In the genomic region with DNA sequence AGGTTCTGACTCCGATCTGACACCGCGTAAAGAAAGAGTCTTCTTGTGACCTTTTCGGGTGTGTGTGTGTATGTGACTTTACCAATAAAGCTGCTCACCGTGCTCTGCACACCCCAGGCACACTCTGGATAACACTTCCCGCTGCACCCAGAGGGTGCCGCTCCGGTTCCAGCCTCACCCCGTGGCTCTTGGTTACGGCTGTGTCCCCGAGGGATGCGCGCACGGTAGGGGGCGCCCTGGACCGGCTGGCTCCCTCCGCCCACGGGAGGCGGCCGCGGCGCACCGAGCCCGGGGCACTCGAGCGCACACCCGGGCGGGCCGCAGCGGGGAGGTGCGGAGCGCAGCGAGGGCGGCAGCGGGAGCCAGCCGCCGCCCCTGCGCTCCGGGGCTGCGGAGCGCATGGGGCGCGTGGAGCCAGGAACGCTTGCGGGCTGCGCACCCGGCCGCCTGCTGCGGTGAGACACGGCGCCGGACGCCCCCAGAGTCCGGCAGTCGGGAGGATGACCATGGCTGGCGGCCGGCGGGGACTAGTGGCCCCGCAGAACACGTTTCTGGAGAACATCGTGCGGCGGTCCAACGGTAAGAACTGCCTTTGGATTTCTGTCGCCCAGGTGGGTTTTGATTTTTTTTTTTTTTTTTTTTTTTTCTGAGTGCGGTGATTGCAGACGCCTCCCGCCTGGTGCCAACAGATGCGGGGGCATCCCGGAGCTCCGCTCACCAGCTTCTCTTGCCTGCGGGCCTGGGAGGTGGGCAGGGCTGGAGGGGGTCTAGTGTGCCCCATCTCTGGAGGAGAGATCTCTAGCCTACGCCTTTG, we compare ENCODE assay signal across 8 mouse cellular contexts. TPM values are rescaled to one million over a fixed set of nuclear protein-coding genes. Genes with fewer than 3 reads are reported as not detected.
DNase-seq lines count a peak whose midpoint lies in the region; ATAC-seq and TF ChIP-seq lines count a peak whose summit lies in the region.

A gene (plus strand): TSS at position 267 of the 814 bp plus-strand sequence.

- ATAC-seq in forebrain, embryonic 13.5 days, result peak; percentile 95
- ATAC-seq in heart, postnatal 0 days (ENCODE audit: insufficient read depth, low read depth), result peak; percentile 91
- peak; percentile 48; the same call in 1 of the 2 replicates for ATAC-seq in liver, embryonic 14.5 days (ENCODE audit: insufficient read depth)
- peak; percentile 90 for ATAC-seq in neural tube, embryonic 12.5 days (ENCODE audit: low FRiP score, low read depth)
- ATAC-seq in stomach, postnatal 0 days (ENCODE audit: low FRiP score, low TSS enrichment), result peak; percentile 96

- peak within 1 kb of the TSS; percentile 87 for H3K4me2 ChIP-seq in forebrain, embryonic 13.5 days
- H3K4me2 ChIP-seq in heart, postnatal 0 days (ENCODE audit: low read depth, low read length), result peak within 1 kb of the TSS; percentile 79
- peak within 1 kb of the TSS; percentile 44 for H3K4me2 ChIP-seq in liver, embryonic 14.5 days (ENCODE audit: low read depth)
- peak within 1 kb of the TSS; percentile 90 for H3K4me2 ChIP-seq in neural tube, embryonic 12.5 days (replicated peaks)
- peak within 1 kb of the TSS; percentile 75 for H3K4me2 ChIP-seq in stomach, postnatal 0 days (replicated peaks; ENCODE audit: low read depth)

- H3K4me3 ChIP-seq in C2C12 (ENCODE audit: insufficient read depth, poor library complexity, severe bottlenecking), result no peak within 1 kb of the TSS
- H3K4me3 ChIP-seq in forebrain, embryonic 13.5 days, result peak within 1 kb of the TSS; percentile 52
- H3K4me3 ChIP-seq in heart, postnatal 0 days (ENCODE audit: low read depth, low read length), result peak within 1 kb of the TSS; percentile 47
- H3K4me3 ChIP-seq in liver, embryonic 14.5 days (ENCODE audit: insufficient read depth in 1 of 2, low read depth in 2 of 2, low read length in 2 of 2), result peak within 1 kb of the TSS in 1 of 2 experiments; percentile 26; a peak in 2 of 4 replicates
- H3K4me3 ChIP-seq in neural tube, embryonic 12.5 days, result peak within 1 kb of the TSS; percentile 50
- H3K4me3 ChIP-seq in stomach, postnatal 0 days (ENCODE audit: low read depth, low read length), result peak within 1 kb of the TSS; percentile 49

- H3K27ac ChIP-seq in forebrain, embryonic 13.5 days, result no peak within 1 kb of the TSS
- no peak within 1 kb of the TSS for H3K27ac ChIP-seq in heart, postnatal 0 days (ENCODE audit: low read depth)
- H3K27ac ChIP-seq in liver, embryonic 14.5 days, result no peak within 1 kb of the TSS
- no peak within 1 kb of the TSS for H3K27ac ChIP-seq in neural tube, embryonic 12.5 days
- H3K27ac ChIP-seq in stomach, postnatal 0 days (replicated peaks), result no peak within 1 kb of the TSS

- no peak within 1 kb of the TSS for H3ac ChIP-seq in C2C12 (ENCODE audit: control insufficient read depth, insufficient read length, low read depth)

- DNase-seq in c-Kit-positive CD71-positive TER-119-negative erythroid progenitor cells, embryonic 14.5 days (ENCODE audit: low read depth), result peak; percentile 15
- DNase-seq in heart, postnatal 0 days (ENCODE audit: low spot score), result peak; percentile 60
- peak; percentile 96 for DNase-seq in kidney, postnatal 4 days
- peak; percentile 10 to 22 (median 17) for DNase-seq in liver, embryonic 14.5 days (ENCODE audit: low read depth in 3 of 3, low spot score in 3 of 3)
- DNase-seq in stomach, postnatal 0 days (ENCODE audit: low spot score), result peak; percentile 94

- no peaks in the 10 kb centered on the region for H3K9me3 ChIP-seq in forebrain, embryonic 13.5 days (replicated peaks)
- H3K9me3 ChIP-seq in heart, postnatal 0 days (replicated peaks; ENCODE audit: control insufficient read depth, low read length), result no peaks in the 10 kb centered on the region
- no peaks in the 10 kb centered on the region for H3K9me3 ChIP-seq in liver, embryonic 14.5 days (ENCODE audit: control insufficient read depth, low read length)
- no peaks in the 10 kb centered on the region for H3K9me3 ChIP-seq in neural tube, embryonic 12.5 days
- no peaks in the 10 kb centered on the region for H3K9me3 ChIP-seq in stomach, postnatal 0 days (ENCODE audit: control insufficient read depth, low read length)

- H3K79me3 ChIP-seq in C2C12 (ENCODE audit: low read depth), result no peaks in the 10 kb centered on the region

- no peaks in the 10 kb centered on the region for H3K36me3 ChIP-seq in C2C12 (ENCODE audit: control insufficient read depth, insufficient read depth)
- H3K36me3 ChIP-seq in forebrain, embryonic 13.5 days (ENCODE audit: poor library complexity, severe bottlenecking), result no peaks in the 10 kb centered on the region
- no peaks in the 10 kb centered on the region for H3K36me3 ChIP-seq in heart, postnatal 0 days (replicated peaks; ENCODE audit: control insufficient read depth, insufficient read depth, low read length)
- no peaks in the 10 kb centered on the region for H3K36me3 ChIP-seq in liver, embryonic 14.5 days (replicated peaks; ENCODE audit: control insufficient read depth, insufficient read depth, low read depth)
- H3K36me3 ChIP-seq in neural tube, embryonic 12.5 days, result no peaks in the 10 kb centered on the region
- no peaks in the 10 kb centered on the region for H3K36me3 ChIP-seq in stomach, postnatal 0 days (ENCODE audit: control insufficient read depth, insufficient read depth, low read length)

- no peaks in the 10 kb centered on the region for H3K79me2 ChIP-seq in C2C12 (ENCODE audit: control insufficient read depth, insufficient read depth)

- WGBS in forebrain, embryonic 13.5 days, result 1% methylated on average over 48 of the region's 73 CpGs
- 1% methylated on average over 71 of the region's 73 CpGs for WGBS in heart, postnatal 0 days
- WGBS in liver, embryonic 14.5 days (ENCODE audit: insufficient replicate concordance), result 2% methylated on average over 72 of the region's 73 CpGs
- under 1% methylated on average over 72 of the region's 73 CpGs for WGBS in neural tube, embryonic 12.5 days
- under 1% methylated on average over 72 of the region's 73 CpGs for WGBS in stomach, postnatal 0 days

- H3K9ac ChIP-seq in forebrain, embryonic 13.5 days, result peak within 1 kb of the TSS; percentile 62
- H3K9ac ChIP-seq in heart, postnatal 0 days (replicated peaks; ENCODE audit: low read depth, low read length), result no peak within 1 kb of the TSS; the same call in 1 of the 2 replicates
- H3K9ac ChIP-seq in liver, embryonic 14.5 days (replicated peaks), result no peak within 1 kb of the TSS
- peak within 1 kb of the TSS; percentile 60; the same call in 1 of the 2 replicates for H3K9ac ChIP-seq in neural tube, embryonic 12.5 days
- peak within 1 kb of the TSS; percentile 27; the same call in 1 of the 2 replicates for H3K9ac ChIP-seq in stomach, postnatal 0 days (ENCODE audit: low read length)

- H3K27me3 ChIP-seq in C2C12 (ENCODE audit: control insufficient read depth, insufficient read depth, insufficient read length), result peaks cover 17% of the 10 kb centered on the region
- H3K27me3 ChIP-seq in forebrain, embryonic 13.5 days, result peaks cover 38% of the 10 kb centered on the region
- peaks cover 46% of the 10 kb centered on the region for H3K27me3 ChIP-seq in heart, postnatal 0 days (ENCODE audit: control insufficient read depth, insufficient read depth, low read length)
- peaks cover 31% of the 10 kb centered on the region for H3K27me3 ChIP-seq in liver, embryonic 14.5 days (ENCODE audit: control insufficient read depth, insufficient read depth, low read length)
- peaks cover 20% of the 10 kb centered on the region for H3K27me3 ChIP-seq in neural tube, embryonic 12.5 days (replicated peaks)
- H3K27me3 ChIP-seq in stomach, postnatal 0 days (ENCODE audit: control insufficient read depth, insufficient read depth, low read length), result peaks cover 7% of the 10 kb centered on the region; the same call in 1 of the 2 replicates

- peaks cover 6% of the 10 kb centered on the region for H3K4me1 ChIP-seq in forebrain, embryonic 13.5 days
- H3K4me1 ChIP-seq in heart, postnatal 0 days (ENCODE audit: control insufficient read depth, insufficient read depth), result no peaks in the 10 kb centered on the region
- no peaks in the 10 kb centered on the region for H3K4me1 ChIP-seq in liver, embryonic 14.5 days (replicated peaks; ENCODE audit: control insufficient read depth in 2 of 2, insufficient read depth in 2 of 2, low read length in 1 of 2)
- peaks cover 8% of the 10 kb centered on the region; the same call in 1 of the 2 replicates for H3K4me1 ChIP-seq in neural tube, embryonic 12.5 days
- no peaks in the 10 kb centered on the region for H3K4me1 ChIP-seq in stomach, postnatal 0 days (replicated peaks; ENCODE audit: control insufficient read depth, insufficient read depth)

- TF ChIP-seq CTCF in C2C12 (IDR thresholded peaks at IDR 0.05; ENCODE audit: control insufficient read depth, insufficient read depth, insufficient read length), result peak; percentile 97
- peak; percentile 89 for TF ChIP-seq CTCF in heart, postnatal 0 days (IDR thresholded peaks at IDR 0.05; ENCODE audit: low read depth)
- peak; percentile 76 for TF ChIP-seq CTCF in liver, embryonic 14.5 days (IDR thresholded peaks at IDR 0.05; ENCODE audit: low read depth)
- peak; percentile 93 for TF ChIP-seq CTCF in stomach, postnatal 0 days (IDR thresholded peaks at IDR 0.05; ENCODE audit: low read depth)

- TF ChIP-seq EP300 in heart, postnatal 0 days (IDR thresholded peaks at IDR 0.05; ENCODE audit: low read depth), result no peak
- no peak for TF ChIP-seq EP300 in liver, embryonic 14.5 days (IDR thresholded peaks at IDR 0.05; ENCODE audit: low read depth)
- no peak for TF ChIP-seq EP300 in stomach, postnatal 0 days (optimal IDR thresholded peaks at IDR 0.05)

TF ChIP-seq in C2C12, 6 proteins besides CTCF, POLR2A, EP300 and RAD21:
- TF ChIP-seq CEBPB (IDR thresholded peaks at IDR 0.05; ENCODE audit: low read depth), result no peak
TF ChIP-seq in C2C12: peak in this region for 0.

RNA-seq across cellular contexts. Expression of the gene that starts here (rescaled TPM):
- 0.04 TPM for polyA plus RNA-seq in C2C12 (2012; fragmentation: generic; extraction: Trizol)
- 0.81 and 1.6 TPM in 2 replicates for polyA plus RNA-seq in forebrain, embryonic 13.5 days (2015; fragmentation: Nextera tagmentation; extraction: Ambion mirVana)
- 0.19 and 0.31 TPM in 2 replicates for total RNA-seq in heart, postnatal 0 days (2014; rRNA removed; ENCODE audit: low replicate concordance)
- 0.10 TPM in 2 replicates for polyA plus RNA-seq in heart, postnatal 0 days (2015; fragmentation: Nextera tagmentation; extraction: Ambion mirVana)
- polyA plus RNA-seq in liver, embryonic 14.5 days (2012; rRNA removed), result under 0.01 TPM in 2 replicates
- polyA plus RNA-seq in liver, embryonic 14.5 days (2014; fragmentation: Nextera tagmentation; extraction: Ambion mirVana), result not detected in 2 replicates
- 1.5 and 2.3 TPM in 2 replicates for polyA plus RNA-seq in neural tube, embryonic 12.5 days (2016; fragmentation: Nextera tagmentation; extraction: Ambion mirVana)
- polyA plus RNA-seq in stomach, postnatal 0 days (2015; fragmentation: Nextera tagmentation; extraction: Ambion mirVana), result 0.22 and 0.27 TPM in 2 replicates

Comparison
In these comparisons a context has a peak if more than half of its experiments do, and no peak if none do; other contexts are left out.
1. Peak in DNase-seq, ATAC-seq, H3K4me3 ChIP-seq and H3K4me2 ChIP-seq in heart, postnatal 0 days; RNA of the gene not detected or under 1 TPM.
2. Peak in DNase-seq, ATAC-seq and H3K4me2 ChIP-seq in liver, embryonic 14.5 days; RNA of the gene not detected or under 1 TPM.
3. Peak in DNase-seq, ATAC-seq, H3K4me3 ChIP-seq, H3K9ac ChIP-seq and H3K4me2 ChIP-seq in stomach, postnatal 0 days; RNA of the gene not detected or under 1 TPM.
4. DNase-seq: peak in every context shown above with its lines; median percentile 96 in kidney, postnatal 4 days; 94 in stomach, postnatal 0 days; 60 in heart, postnatal 0 days; 17 in liver, embryonic 14.5 days; 15 in c-Kit-positive CD71-positive TER-119-negative erythroid progenitor cells, embryonic 14.5 days.
5. H3K9ac ChIP-seq: peak in forebrain, embryonic 13.5 days (single experiment) and neural tube, embryonic 12.5 days (single experiment); none in heart, postnatal 0 days (single experiment) and liver, embryonic 14.5 days (single experiment).
6. Peak in every context shown above with its lines, with median percentiles within 50 percentile points of each other: CTCF ChIP-seq, ATAC-seq and H3K4me2 ChIP-seq.